Mouse (Mus musculus): ENCODE results near the gene Myoz1. TPM values are rescaled to one million over a fixed set of nuclear protein-coding genes. Genes with fewer than 3 reads are reported as not detected.

Myoz1 gene
- polyA plus RNA-seq, 1 experiment from 2014 or later, result 0.10 TPM

DNA sequence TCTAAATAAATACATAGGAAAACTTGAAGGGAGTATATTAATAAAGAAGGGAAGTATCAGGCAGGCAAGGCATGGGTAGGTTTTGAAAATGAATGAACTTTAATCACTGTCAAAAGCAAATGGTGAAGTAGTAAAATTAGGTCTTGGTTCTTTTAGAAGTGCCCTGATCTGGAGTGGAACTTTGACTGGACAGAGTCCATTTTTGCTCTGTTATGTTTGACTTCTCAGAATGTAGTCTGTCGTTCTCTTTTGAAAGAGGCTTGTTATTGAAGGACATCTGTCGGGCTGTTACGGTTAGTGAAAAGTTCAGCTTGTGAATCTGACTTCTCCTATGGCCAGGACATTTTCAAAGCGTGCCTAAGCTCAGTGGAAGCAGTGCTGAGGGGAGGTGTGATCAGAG lies 21.6 kb upstream of the Myoz1 start:
- Histone ChIP-seq H3K36me3 (ENCODE audit: control insufficient read depth, insufficient read depth, low read length) (peaks cover 28% of the 10 kb centered on the region), H3K27ac (replicated peaks) (no peak overlapping the region), H3K4me1 (replicated peaks; ENCODE audit: control insufficient read depth, insufficient read depth) (peaks cover 7% of the 10 kb centered on the region; the same call in 1 of the 2 replicates), H3K27me3 (ENCODE audit: control insufficient read depth, insufficient read depth, low read length) (no peaks in the 10 kb centered on the region), H3K9me3 (ENCODE audit: control insufficient read depth, low read length) (no peaks in the 10 kb centered on the region), H3K4me2 (replicated peaks; ENCODE audit: low read depth) (no peak overlapping the region), H3K9ac (ENCODE audit: low read length) (no peak overlapping the region), H3K4me3 (ENCODE audit: low read depth, low read length) (no peak overlapping the region)
- no peak for DNase-seq (ENCODE audit: low spot score)
- WGBS, result 93% methylated on average over 4 of the region's 4 CpGs
- no peak for ATAC-seq (ENCODE audit: low FRiP score, low TSS enrichment)
- no peak for TF ChIP-seq EP300 (optimal IDR thresholded peaks at IDR 0.05)
- no peak for TF ChIP-seq CTCF (IDR thresholded peaks at IDR 0.05; ENCODE audit: low read depth)

DNA sequence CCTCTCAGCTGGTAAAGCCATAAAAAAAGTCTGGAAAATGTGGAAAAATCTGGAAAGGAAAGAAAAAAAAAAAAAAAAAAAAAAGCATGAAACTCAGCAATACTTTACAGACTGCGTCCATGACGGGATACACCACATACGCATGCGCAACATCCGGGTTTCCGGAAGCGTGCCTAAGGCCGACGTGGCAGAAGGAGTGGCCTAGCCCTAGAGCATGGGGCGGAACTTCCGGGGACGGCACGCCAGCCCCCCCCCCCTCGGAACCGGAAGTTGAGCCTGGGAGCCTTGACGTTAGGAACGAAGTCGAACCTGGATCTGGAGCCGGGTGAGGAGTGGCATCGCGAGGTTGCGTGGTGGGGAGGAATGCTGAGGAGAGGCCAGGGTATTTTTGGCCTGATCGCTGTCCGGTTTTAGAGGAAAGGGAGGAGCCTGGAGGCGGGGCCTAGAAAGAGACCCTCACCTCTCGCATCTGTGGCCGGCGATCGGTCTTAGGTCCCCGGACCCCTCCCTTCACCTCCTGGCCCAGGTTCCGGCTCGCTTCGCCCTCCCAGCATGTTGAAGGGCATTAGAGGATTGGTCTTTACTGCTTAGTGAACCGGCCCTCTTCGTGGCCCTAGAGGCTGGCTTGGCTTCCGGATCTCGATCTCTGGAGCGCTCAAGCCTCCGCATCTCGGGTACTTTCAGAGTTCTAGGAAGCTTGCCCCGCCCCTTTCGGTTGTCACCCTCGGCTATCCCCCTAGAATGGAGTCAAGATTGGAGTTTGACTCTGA lies 17.9 kb upstream of the Myoz1 start, which contains the start of gene Sec24c:
TSS of gene Sec24c (plus strand) at position 245 of the 770 bp plus-strand sequence.
- peak; percentile 96 for ATAC-seq (ENCODE audit: low FRiP score, low TSS enrichment)
- peak within 1 kb of the TSS; percentile 98 for H3K27ac ChIP-seq (replicated peaks)

DNA sequence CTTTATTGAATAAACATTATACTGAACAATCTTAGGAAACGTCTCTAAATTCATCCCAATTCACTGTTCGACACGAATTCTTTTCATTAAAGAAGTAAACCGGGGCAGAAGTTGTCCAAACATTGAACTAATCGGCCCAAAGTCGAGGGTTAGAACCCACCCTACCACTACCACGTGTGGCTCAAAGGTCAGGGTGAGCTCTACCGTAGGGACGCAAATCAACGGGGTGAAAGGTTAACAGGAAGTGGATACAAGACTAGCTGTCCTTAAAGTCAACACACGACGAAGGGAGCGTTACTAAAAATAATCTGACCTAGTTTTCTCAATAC lies 17.4 kb upstream of the Myoz1 start:
- H3K36me3 ChIP-seq (ENCODE audit: control insufficient read depth, insufficient read depth, low read length), result peaks cover 9% of the 10 kb centered on the region
- WGBS, result 7% methylated on average over 13 of the region's 13 CpGs
- H3K4me3 ChIP-seq (ENCODE audit: low read depth, low read length), result peak overlapping the region; percentile 77
- peak overlapping the region; percentile 76 for H3K27ac ChIP-seq (replicated peaks)
- H3K4me1 ChIP-seq (replicated peaks; ENCODE audit: control insufficient read depth, insufficient read depth), result peaks cover 7% of the 10 kb centered on the region; the same call in 1 of the 2 replicates
- H3K27me3 ChIP-seq (ENCODE audit: control insufficient read depth, insufficient read depth, low read length), result no peaks in the 10 kb centered on the region
- ATAC-seq (ENCODE audit: low FRiP score, low TSS enrichment), result peak; percentile 74
- H3K4me2 ChIP-seq (replicated peaks; ENCODE audit: low read depth), result peak overlapping the region; percentile 52
- DNase-seq (ENCODE audit: low spot score), result peak; percentile 58
- no peaks in the 10 kb centered on the region for H3K9me3 ChIP-seq (ENCODE audit: control insufficient read depth, low read length)
- peak overlapping the region; percentile 53 for H3K9ac ChIP-seq (ENCODE audit: low read length)
- TF ChIP-seq EP300 (optimal IDR thresholded peaks at IDR 0.05), result peak; percentile 9
- no peak for TF ChIP-seq CTCF (IDR thresholded peaks at IDR 0.05; ENCODE audit: low read depth)

More for the DNA sequence above, 17.9 kb upstream of the Myoz1 start, which contains the start of gene Sec24c:
- H3K9ac ChIP-seq (ENCODE audit: low read length), result peak within 1 kb of the TSS; percentile 86
- H3K4me1 ChIP-seq (replicated peaks; ENCODE audit: control insufficient read depth, insufficient read depth), result peaks cover 7% of the 10 kb centered on the region; the same call in 1 of the 2 replicates
- peaks cover 10% of the 10 kb centered on the region for H3K36me3 ChIP-seq (ENCODE audit: control insufficient read depth, insufficient read depth, low read length)
- peak; percentile 100 for DNase-seq (ENCODE audit: low spot score)
- H3K4me3 ChIP-seq (ENCODE audit: low read depth, low read length), result peak within 1 kb of the TSS; percentile 77
- TF ChIP-seq EP300 (optimal IDR thresholded peaks at IDR 0.05), result peak; percentile 76
- no peak for TF ChIP-seq CTCF (IDR thresholded peaks at IDR 0.05; ENCODE audit: low read depth)
- peak within 1 kb of the TSS; percentile 81 for H3K4me2 ChIP-seq (replicated peaks; ENCODE audit: low read depth)
- WGBS, result under 1% methylated on average over 43 of the region's 43 CpGs
- H3K27me3 ChIP-seq (ENCODE audit: control insufficient read depth, insufficient read depth, low read length), result no peaks in the 10 kb centered on the region
- H3K9me3 ChIP-seq (ENCODE audit: control insufficient read depth, low read length), result no peaks in the 10 kb centered on the region

DNA sequence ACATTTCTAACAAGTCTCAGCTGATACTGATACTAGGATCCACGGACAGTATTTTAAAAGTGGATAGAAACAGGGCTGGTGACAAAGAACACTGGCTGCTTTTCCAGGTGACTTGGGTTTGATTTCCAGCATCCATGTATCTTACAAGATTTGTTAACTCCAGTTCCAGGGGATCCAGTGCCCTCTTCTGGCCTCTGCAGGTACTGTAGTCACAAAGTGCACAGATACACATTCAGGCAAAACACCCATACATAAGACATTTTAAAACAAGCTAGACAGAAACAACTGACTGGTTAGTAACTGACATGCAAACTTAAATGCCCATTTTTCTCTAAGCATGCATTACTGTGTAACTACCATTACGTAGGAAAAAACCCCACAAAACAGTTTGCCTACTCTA lies 16.6 kb upstream of the Myoz1 start:
- 88% methylated on average over 2 of the region's 2 CpGs for WGBS
- Histone ChIP-seq H3K9me3 (ENCODE audit: control insufficient read depth, low read length) (no peaks in the 10 kb centered on the region), H3K27ac (replicated peaks) (no peak overlapping the region), H3K4me2 (replicated peaks; ENCODE audit: low read depth) (no peak overlapping the region), H3K4me3 (ENCODE audit: low read depth, low read length) (no peak overlapping the region), H3K36me3 (ENCODE audit: control insufficient read depth, insufficient read depth, low read length) (peaks cover 6% of the 10 kb centered on the region), H3K4me1 (replicated peaks; ENCODE audit: control insufficient read depth, insufficient read depth) (peaks cover 7% of the 10 kb centered on the region; the same call in 1 of the 2 replicates), H3K27me3 (ENCODE audit: control insufficient read depth, insufficient read depth, low read length) (no peaks in the 10 kb centered on the region), H3K9ac (ENCODE audit: low read length) (no peak overlapping the region)
- ATAC-seq (ENCODE audit: low FRiP score, low TSS enrichment) (no peak), DNase-seq (ENCODE audit: low spot score) (peak; percentile 65)
- TF ChIP-seq CTCF (IDR thresholded peaks at IDR 0.05; ENCODE audit: low read depth), result peak; percentile 73
- TF ChIP-seq EP300 (optimal IDR thresholded peaks at IDR 0.05), result no peak

DNA sequence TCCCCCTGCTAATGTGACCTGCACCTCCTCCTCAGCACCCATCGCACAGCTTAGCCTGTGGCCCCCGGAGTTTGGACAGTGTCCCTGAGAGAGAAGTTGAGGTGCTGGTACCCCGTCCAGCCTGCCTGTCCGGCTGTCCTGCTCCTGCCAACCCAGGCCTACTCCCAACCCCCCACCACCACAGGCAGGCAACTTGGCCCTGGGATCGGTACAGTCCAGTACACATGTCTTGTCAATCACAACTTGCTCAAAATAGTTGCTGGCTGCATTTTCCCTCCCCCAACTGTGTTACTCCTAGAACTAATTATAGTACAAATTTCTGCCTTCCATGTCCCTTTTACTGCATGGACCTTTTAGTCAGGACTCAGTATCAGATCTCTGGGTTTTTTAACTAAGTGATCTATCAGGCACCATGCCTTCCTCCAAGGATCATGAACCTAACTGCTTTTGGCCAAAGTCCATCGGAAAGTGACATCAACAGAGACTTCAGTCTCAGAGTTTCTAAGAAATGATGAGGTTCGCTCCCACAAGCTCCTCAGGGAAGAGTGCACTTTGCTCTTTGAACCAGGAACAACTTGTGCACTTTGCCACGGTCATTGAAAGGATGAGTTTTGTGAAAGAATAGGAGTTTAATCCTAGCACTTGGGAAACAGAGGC lies 11.9 kb upstream of the Myoz1 start, which contains the start of gene Synpo2l:
TSS of gene Synpo2l (minus strand) at position 201 of the 657 bp plus-strand sequence.
- H3K9ac ChIP-seq (ENCODE audit: low read length), result no peak within 1 kb of the TSS
- H3K27me3 ChIP-seq (ENCODE audit: control insufficient read depth, insufficient read depth, low read length), result no peaks in the 10 kb centered on the region
- peak within 1 kb of the TSS; percentile 75 for H3K27ac ChIP-seq (replicated peaks)
- H3K9me3 ChIP-seq (ENCODE audit: control insufficient read depth, low read length), result no peaks in the 10 kb centered on the region
- no peak for DNase-seq (ENCODE audit: low spot score)
- H3K4me1 ChIP-seq (replicated peaks; ENCODE audit: control insufficient read depth, insufficient read depth), result no peaks in the 10 kb centered on the region
- ATAC-seq (ENCODE audit: low FRiP score, low TSS enrichment), result no peak
- H3K4me2 ChIP-seq (replicated peaks; ENCODE audit: low read depth), result no peak within 1 kb of the TSS
- 76% methylated on average over 8 of the region's 8 CpGs for WGBS
- H3K4me3 ChIP-seq (ENCODE audit: low read depth, low read length), result no peak within 1 kb of the TSS
- TF ChIP-seq EP300 (optimal IDR thresholded peaks at IDR 0.05), result no peak
- TF ChIP-seq CTCF (IDR thresholded peaks at IDR 0.05; ENCODE audit: low read depth), result no peak
- no peaks in the 10 kb centered on the region for H3K36me3 ChIP-seq (ENCODE audit: control insufficient read depth, insufficient read depth, low read length)
